Mouse (Mus musculus) liver, embryonic 11.5 days (tissue): ENCODE results near the gene Zfp661. TPM values are rescaled to one million over a fixed set of nuclear protein-coding genes. Genes with fewer than 3 reads are reported as not detected.

ENCODE experiments used
- ATAC-seq: fragments of 200-750 bp; cut with Nextera tagmentation; replicated peaks from 2 replicates; pipeline ENCODE4 v1.8.0; 2017; ENCODE audit warnings: moderate number of reproducible peaks, mild to moderate bottlenecking, moderate TSS enrichment, moderate library complexity; ENCODE audit not compliant: low FRiP score
- DNase-seq: peaks from one replicate; pipeline ENCODE4 v3.0.0-alpha.2; 2017; ENCODE audit warnings: low spot score
- H3K27ac ChIP-seq: fragments of 300-500 bp; sonication (generic); 2 replicates; pipeline ENCODE4 v1.5.1; 2014; ENCODE audit warnings: mild to moderate bottlenecking, low read depth, low read length, control low read depth
- H3K27me3 ChIP-seq: fragments of 300-500 bp; sonication (generic); replicated peaks from 2 replicates; pipeline ENCODE4 v1.6.1; 2014; ENCODE audit warnings: low read length, mixed read lengths; ENCODE audit not compliant: control insufficient read depth, insufficient read depth
- H3K36me3 ChIP-seq: fragments of 300-500 bp; sonication (generic); 2 replicates; pipeline ENCODE4 v1.6.1; 2014; ENCODE audit warnings: mild to moderate bottlenecking, low read length, moderate library complexity, mixed read lengths; ENCODE audit not compliant: control insufficient read depth, insufficient read depth
- H3K4me1 ChIP-seq: fragments of 300-500 bp; sonication (generic); replicated peaks from 2 replicates; pipeline ENCODE4 v1.6.1; 2014; ENCODE audit warnings: low read length, mixed read lengths; ENCODE audit not compliant: control insufficient read depth, insufficient read depth
- H3K4me2 ChIP-seq: fragments of 300-500 bp; sonication (generic); 2 replicates; pipeline ENCODE4 v1.6.1; 2014; ENCODE audit warnings: mild to moderate bottlenecking, control low read depth, moderate library complexity
- H3K4me3 ChIP-seq: fragments of 300-500 bp; sonication (generic); 2 replicates; pipeline ENCODE4 v1.5.1; 2014; ENCODE audit warnings: low read depth, low read length, control low read depth
- H3K9ac ChIP-seq: fragments of 300-500 bp; sonication (generic); 2 replicates; pipeline ENCODE4 v1.6.1; 2014; ENCODE audit warnings: low read depth, low read length, control low read depth
- H3K9me3 ChIP-seq: fragments of 300-500 bp; sonication (generic); 2 replicates; pipeline ENCODE4 v1.6.1; 2016; ENCODE audit warnings: low read length, inconsistent platforms, mixed read lengths; ENCODE audit not compliant: control insufficient read depth
- WGBS: fragments of 180-500 bp; shearing (Covaris S2); extraction: QIAGEN DNeasy Blood & Tissue Kit; methylation state at CpG from one replicate; pipeline ENCODE4 v1.1.7; 2014; 5-methylcytosine and 5-hydroxymethylcytosine counted together
- polyA plus RNA-seq: library from polyadenylated mRNA; unstranded; fragments of >200 nt; fragmentation: Nextera tagmentation; extraction: Ambion mirVana; gene quantifications from 2 replicates; pipeline ENCODE4 v1.2.1, GENCODE M21; 2014

The Zfp661 gene
- polyA plus RNA-seq, 1 experiment from 2014 or later: 3.2 TPM

- Histone ChIP-seq H3K9ac (no peak overlapping the region), H3K9me3 (no peaks in the 10 kb centered on the region), H3K4me3 (no peak overlapping the region), H3K27me3 (peaks cover 48% of the 10 kb centered on the region), H3K4me2 (no peak overlapping the region), H3K27ac (no peak overlapping the region), H3K36me3 (no peaks in the 10 kb centered on the region), H3K4me1 (no peaks in the 10 kb centered on the region)
- ATAC-seq: no peak
- WGBS: 74% methylated on average over 2 of the region's 2 CpGs
- DNase-seq: no peak
Measured at GRCm38 (mm10) chr2:127541697-127542096, 45.2 kb downstream of the Zfp661 start.

- H3K4me2 ChIP-seq: peak within 1 kb of the TSS; percentile 35
- no peaks in the 10 kb centered on the region for H3K9me3 ChIP-seq
- DNase-seq (no peak), ATAC-seq (no peak)
- H3K27ac ChIP-seq: no peak within 1 kb of the TSS
- H3K4me1 ChIP-seq: no peaks in the 10 kb centered on the region
- H3K9ac ChIP-seq: no peak within 1 kb of the TSS
- 0 out of 2 replicates have a peak within 1 kb of the TSS, but pooled peaks have one; percentile 5 for H3K4me3 ChIP-seq
- no peaks in the 10 kb centered on the region for H3K36me3 ChIP-seq
- WGBS: 8% methylated on average over 29 of the region's 29 CpGs
- peaks cover 48% of the 10 kb centered on the region for H3K27me3 ChIP-seq
Measured at GRCm38 (mm10) chr2:127541185-127541584, 45.7 kb downstream of the Zfp661 start, which contains the start of gene Prom2. TSS of gene Prom2 (minus strand) at chr2:127541467.

DNA sequence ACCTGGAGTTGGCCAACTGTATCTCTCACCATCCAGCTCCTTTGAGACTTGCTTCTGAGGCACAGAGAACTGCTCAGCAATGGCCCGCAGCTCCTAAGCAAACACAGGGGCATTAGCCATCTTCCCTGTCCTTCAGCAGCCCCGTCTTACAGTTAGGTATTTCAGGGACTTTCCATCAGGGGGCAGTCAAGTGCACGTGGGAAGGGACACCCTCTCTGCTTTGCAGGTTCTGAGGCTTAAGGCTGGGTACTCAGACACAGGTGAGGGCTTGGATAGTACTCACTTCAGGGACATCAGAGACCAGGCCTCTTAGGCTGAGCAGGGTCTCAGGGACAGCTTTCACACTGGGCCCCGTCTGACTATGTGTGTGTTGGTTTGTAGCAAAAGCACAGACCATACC lies 47.4 kb downstream of the Zfp661 start:
- H3K4me2 ChIP-seq: no peak overlapping the region
- no peaks in the 10 kb centered on the region for H3K9me3 ChIP-seq
- H3K27ac ChIP-seq: no peak overlapping the region
- no peaks in the 10 kb centered on the region for H3K4me1 ChIP-seq
- H3K27me3 ChIP-seq: peaks cover 48% of the 10 kb centered on the region
- no peak overlapping the region for H3K9ac ChIP-seq
- WGBS: 20% methylated on average over 4 of the region's 4 CpGs
- no peak for ATAC-seq
- no peak for DNase-seq
- no peak overlapping the region for H3K4me3 ChIP-seq
- no peaks in the 10 kb centered on the region for H3K36me3 ChIP-seq

GRCm38 (mm10) chr2:127537548-127537947 lies 49.3 kb downstream of the Zfp661 start:
- no peak overlapping the region for H3K9ac ChIP-seq
- H3K4me2 ChIP-seq: no peak overlapping the region
- no peak overlapping the region for H3K4me3 ChIP-seq
- no peaks in the 10 kb centered on the region for H3K36me3 ChIP-seq
- no peaks in the 10 kb centered on the region for H3K4me1 ChIP-seq
- H3K9me3 ChIP-seq: no peaks in the 10 kb centered on the region
- WGBS: 61% methylated on average over 3 of the region's 3 CpGs
- peaks cover 39% of the 10 kb centered on the region for H3K27me3 ChIP-seq
- ATAC-seq: no peak
- H3K27ac ChIP-seq: no peak overlapping the region
- no peak for DNase-seq

GRCm38 (mm10) chr2:127535363-127535762 lies 51.5 kb downstream of the Zfp661 start:
- no peak for DNase-seq
- Histone ChIP-seq H3K9ac (no peak overlapping the region), H3K27me3 (peaks cover 17% of the 10 kb centered on the region), H3K4me1 (no peaks in the 10 kb centered on the region), H3K9me3 (no peaks in the 10 kb centered on the region), H3K27ac (no peak overlapping the region), H3K4me2 (no peak overlapping the region), H3K36me3 (no peaks in the 10 kb centered on the region), H3K4me3 (no peak overlapping the region)
- whole genome bisulfite sequencing: 66% methylated on average over 9 of the region's 9 CpGs
- ATAC-seq: no peak

DNA sequence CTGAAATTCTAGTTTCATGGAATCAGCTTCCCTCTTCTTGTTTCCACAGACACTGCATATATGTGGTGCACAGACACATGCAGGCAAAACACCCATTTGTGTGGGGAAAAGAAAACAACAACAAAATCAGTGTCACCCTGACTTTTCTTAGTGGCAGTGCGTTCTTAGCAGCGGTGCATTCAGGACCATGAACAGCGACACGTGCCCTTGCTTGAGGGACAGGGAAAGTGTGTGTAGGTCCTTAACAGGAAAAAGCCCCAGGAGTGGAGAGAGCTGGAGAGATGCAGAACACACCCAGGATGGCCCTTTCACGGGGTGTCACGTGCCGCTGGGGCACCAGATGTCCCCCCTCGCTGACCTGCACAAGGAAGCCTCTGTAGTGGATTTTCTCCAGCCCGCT lies 54.5 kb downstream of the Zfp661 start:
- no peak for DNase-seq
- WGBS: 8% methylated on average over 9 of the region's 9 CpGs

GRCm38 (mm10) chr2:127531592-127531991 lies 55.3 kb downstream of the Zfp661 start:
- no peak overlapping the region for H3K4me2 ChIP-seq
- no peaks in the 10 kb centered on the region; the same call in 1 of the 2 replicates for H3K27me3 ChIP-seq
- H3K4me3 ChIP-seq: no peak overlapping the region
- no peak overlapping the region for H3K9ac ChIP-seq
- no peaks in the 10 kb centered on the region for H3K9me3 ChIP-seq
- 79% methylated on average over 2 of the region's 2 CpGs for WGBS
- no peaks in the 10 kb centered on the region for H3K4me1 ChIP-seq
- DNase-seq: no peak
- H3K27ac ChIP-seq: no peak overlapping the region
- H3K36me3 ChIP-seq: no peaks in the 10 kb centered on the region
- ATAC-seq: no peak

More for the DNA sequence above, 54.5 kb downstream of the Zfp661 start:
- H3K36me3 ChIP-seq: no peaks in the 10 kb centered on the region
- H3K4me1 ChIP-seq: no peaks in the 10 kb centered on the region
- no peaks in the 10 kb centered on the region; the same call in none of the 2 replicates for H3K27me3 ChIP-seq
- H3K4me2 ChIP-seq: no peak overlapping the region
- no peak overlapping the region for H3K9ac ChIP-seq
- H3K4me3 ChIP-seq: no peak overlapping the region
- no peak for ATAC-seq
- no peaks in the 10 kb centered on the region for H3K9me3 ChIP-seq
- H3K27ac ChIP-seq: no peak overlapping the region

- no peaks in the 10 kb centered on the region for H3K4me1 ChIP-seq
- DNase-seq (no peak), ATAC-seq (no peak)
- H3K4me3 ChIP-seq: no peak overlapping the region
- H3K4me2 ChIP-seq: no peak overlapping the region
- H3K9me3 ChIP-seq: no peaks in the 10 kb centered on the region
- no peaks in the 10 kb centered on the region; the same call in 1 of the 2 replicates for H3K27me3 ChIP-seq
- no peak overlapping the region for H3K27ac ChIP-seq
- no peak overlapping the region for H3K9ac ChIP-seq
- no peaks in the 10 kb centered on the region for H3K36me3 ChIP-seq
- WGBS: 62% methylated on average over 3 of the region's 3 CpGs
Measured at GRCm38 (mm10) chr2:127530418-127530817, 56.5 kb downstream of the Zfp661 start.

DNA sequence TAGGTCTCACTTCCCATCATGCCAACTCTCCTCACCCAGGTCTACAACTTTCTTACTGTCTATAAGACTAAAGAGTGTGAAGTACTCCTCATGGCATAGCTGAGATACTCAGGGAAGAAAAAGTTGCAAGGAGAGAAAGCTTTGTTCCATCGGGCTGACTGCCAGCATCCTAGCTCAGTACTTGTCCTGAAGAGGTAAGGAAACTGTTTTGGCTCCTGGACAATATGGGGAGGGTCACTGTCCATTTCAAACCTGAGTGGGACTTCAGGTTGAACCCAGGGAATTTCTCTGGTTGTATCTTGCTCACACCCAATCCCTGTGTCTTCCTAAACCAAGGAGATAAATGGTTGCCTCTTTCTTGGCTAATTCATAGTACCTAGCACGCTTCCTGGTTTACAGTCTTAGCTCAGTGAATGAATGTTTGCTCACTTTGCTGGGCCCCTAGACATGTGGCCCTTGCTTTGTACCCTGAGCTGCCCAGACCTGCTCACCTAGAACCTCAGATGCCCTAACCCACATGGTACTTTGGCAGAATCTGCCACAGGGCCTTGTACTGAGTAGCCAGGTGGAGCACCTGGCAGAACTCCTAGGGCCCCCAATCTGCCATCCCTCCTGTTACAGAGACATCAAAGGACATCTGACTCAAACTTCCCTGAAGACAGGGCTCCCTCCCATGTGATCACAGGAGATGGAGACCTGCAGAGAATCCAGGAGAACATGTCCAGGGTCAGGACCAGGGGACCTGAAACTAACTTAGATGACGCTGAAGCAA lies 61.7 kb downstream of the Zfp661 start:
- H3K27me3 ChIP-seq: peaks cover 16% of the 10 kb centered on the region
- no peaks in the 10 kb centered on the region for H3K9me3 ChIP-seq
- 71% methylated on average over 3 of the region's 3 CpGs for WGBS
- no peak overlapping the region for H3K4me2 ChIP-seq
- H3K4me3 ChIP-seq: no peak overlapping the region
- H3K36me3 ChIP-seq: no peaks in the 10 kb centered on the region
- no peak overlapping the region for H3K27ac ChIP-seq
- ATAC-seq: no peak
- peaks cover 7% of the 10 kb centered on the region for H3K4me1 ChIP-seq
- DNase-seq: no peak
- no peak overlapping the region for H3K9ac ChIP-seq
